Mouse (Mus musculus) midbrain, embryonic 15.5 days (tissue): ENCODE measurements around the gene Qpct. TPM values are rescaled to one million over a fixed set of nuclear protein-coding genes. Genes with fewer than 3 reads are reported as not detected.

Experiments used
- ATAC-seq: fragments of 200-750 bp; cut with Nextera tagmentation; replicated peaks from 2 replicates; pipeline ENCODE4 v1.8.0; 2017; ENCODE audit warnings: moderate TSS enrichment
- H3K27ac ChIP-seq: fragments of 300-500 bp; sonication (generic); 2 replicates; pipeline ENCODE4 v1.5.1; 2015; ENCODE audit warnings: mild to moderate bottlenecking, inconsistent platforms
- H3K27me3 ChIP-seq: fragments of 300-500 bp; sonication (generic); replicated peaks from 2 replicates; pipeline ENCODE4 v1.6.1; 2015; ENCODE audit warnings: inconsistent platforms
- H3K36me3 ChIP-seq: fragments of 300-500 bp; sonication (generic); replicated peaks from 2 replicates; pipeline ENCODE4 v1.6.1; 2015; ENCODE audit warnings: inconsistent platforms
- H3K4me1 ChIP-seq: fragments of 300-500 bp; sonication (generic); 2 replicates; pipeline ENCODE4 v1.6.1; 2015; ENCODE audit warnings: inconsistent platforms
- H3K4me2 ChIP-seq: fragments of 300-500 bp; sonication (generic); 2 replicates; pipeline ENCODE4 v1.6.1; 2015; ENCODE audit warnings: inconsistent platforms, mild to moderate bottlenecking, moderate library complexity
- H3K4me3 ChIP-seq: fragments of 300-500 bp; sonication (generic); 2 replicates; pipeline ENCODE4 v1.5.1; 2015; ENCODE audit warnings: mild to moderate bottlenecking, inconsistent platforms
- H3K9ac ChIP-seq: fragments of 300-500 bp; sonication (generic); 2 replicates; pipeline ENCODE4 v1.6.1; 2015; ENCODE audit warnings: mild to moderate bottlenecking, inconsistent platforms
- H3K9me3 ChIP-seq: fragments of 300-500 bp; sonication (generic); 2 replicates; pipeline ENCODE4 v1.6.1; 2016; ENCODE audit warnings: inconsistent platforms
- WGBS: fragments of 180-500 bp; shearing (Covaris S2); methylation state at CpG from one replicate; pipeline ENCODE4 v1.1.7; 2015; ENCODE audit warnings: mixed read lengths; 5-methylcytosine and 5-hydroxymethylcytosine counted together
- polyA plus RNA-seq: library from polyadenylated mRNA; unstranded; fragments of >200 nt; fragmentation: Nextera tagmentation; extraction: Ambion mirVana; gene quantifications from 2 replicates; pipeline ENCODE4 v1.2.1, GENCODE M21; 2015

Gene Qpct
- polyA plus RNA-seq, 1 experiment from 2014 or later = 17.9 TPM

DNA sequence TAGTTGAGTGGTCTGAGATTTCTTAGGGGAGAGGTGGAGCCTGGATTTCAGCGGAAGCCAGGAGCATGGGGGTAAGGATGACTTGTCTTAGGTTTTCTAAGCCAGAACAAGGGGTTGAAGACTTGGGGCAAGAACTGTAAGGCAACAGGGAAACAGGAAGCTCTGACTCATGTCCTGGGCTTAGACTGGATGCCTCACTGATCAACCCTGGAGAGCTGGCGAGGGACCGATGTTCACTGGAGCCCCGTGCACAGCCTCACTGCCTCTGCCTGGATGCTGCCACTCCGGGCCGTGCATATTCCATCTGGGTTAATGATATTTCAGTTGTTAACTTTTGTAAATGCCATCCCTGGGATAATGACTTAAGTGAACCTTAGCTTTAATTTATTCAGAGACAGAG is 84.1 kb downstream of the Qpct start:
- H3K9me3 ChIP-seq = no peaks in the 10 kb centered on the region
- 90% methylated on average over 6 of the region's 6 CpGs for WGBS
- no peak overlapping the region for H3K9ac ChIP-seq
- H3K4me2 ChIP-seq = no peak overlapping the region
- no peaks in the 10 kb centered on the region for H3K27me3 ChIP-seq
- no peak overlapping the region for H3K4me3 ChIP-seq
- no peaks in the 10 kb centered on the region for H3K36me3 ChIP-seq
- H3K4me1 ChIP-seq = no peaks in the 10 kb centered on the region
- no peak overlapping the region for H3K27ac ChIP-seq
- no peak for ATAC-seq

DNA sequence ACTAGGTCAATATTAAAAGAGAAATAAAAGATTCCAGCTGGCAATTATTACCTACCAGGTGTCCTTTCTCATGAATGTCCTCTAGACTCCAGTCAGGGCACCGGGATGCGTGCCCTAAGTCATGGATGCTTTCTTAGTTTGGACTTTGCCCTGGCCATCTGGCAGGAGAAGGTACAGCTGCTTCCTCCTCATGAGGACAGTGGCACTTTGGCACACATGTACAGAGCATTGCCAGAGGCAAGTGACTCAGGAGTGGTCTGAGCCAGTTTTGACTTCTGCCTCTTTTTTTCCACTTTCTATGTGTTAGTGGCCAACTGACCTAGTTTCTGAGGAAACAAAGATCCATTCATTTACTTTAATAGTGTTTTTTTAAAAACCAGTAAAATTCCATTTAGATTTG is 84.7 kb downstream of the Qpct start:
- Histone ChIP-seq H3K9me3 (no peaks in the 10 kb centered on the region), H3K4me2 (no peak overlapping the region), H3K4me3 (no peak overlapping the region), H3K4me1 (no peaks in the 10 kb centered on the region), H3K9ac (no peak overlapping the region), H3K27me3 (no peaks in the 10 kb centered on the region), H3K36me3 (no peaks in the 10 kb centered on the region), H3K27ac (no peak overlapping the region)
- ATAC-seq = no peak
- 95% methylated on average over 2 of the region's 2 CpGs for WGBS

Other genes starting within 250 kb of the Qpct start
- gene Heatr5b, start 216.5 kb upstream of the Qpct start, polyA plus RNA-seq = 21.7 and 23.1 TPM in 2 replicates
- 45.3 and 46.2 TPM in 2 replicates for gene Gpatch11, start 216.3 kb upstream of the Qpct start, polyA plus RNA-seq
- gene Eif2ak2, start 169.3 kb upstream of the Qpct start, polyA plus RNA-seq = 2.2 and 4.3 TPM in 2 replicates
- 0.14 and 0.32 TPM in 2 replicates for gene Sult6b1, start 144.9 kb upstream of the Qpct start, polyA plus RNA-seq
- gene Cebpzos, start 135.4 kb upstream of the Qpct start, polyA plus RNA-seq = 103 TPM in 2 replicates
- 39.2 and 42.3 TPM in 2 replicates for gene Cebpz, start 114.8 kb upstream of the Qpct start, polyA plus RNA-seq
- gene Ndufaf7, start 114.8 kb upstream of the Qpct start, polyA plus RNA-seq = 62.3 and 69.6 TPM in 2 replicates
- 11.2 and 11.8 TPM in 2 replicates for gene Prkd3, start 31.1 kb upstream of the Qpct start, polyA plus RNA-seq